8 mouse cellular contexts compared by ENCODE assay signal in genomic region chr14:121617645-121618390, GRCm38 (mm10).
DNase-seq lines count a peak whose midpoint lies in the region; ATAC-seq lines count a peak whose summit lies in the region.
"Had no signal": no experiment of that assay in that cellular context is flagged by ENCODE, and none has a peak within 500 bp of the region (broad histone marks: within the 10 kb centered on the region; RNA-seq: fewer than 3 reads in every experiment).

No protein-coding gene starts in this region.

- ATAC-seq in cerebellum, adult (ENCODE audit: insufficient number of reproducible peaks, low FRiP score, low TSS enrichment): peak; percentile 74

- DNase-seq in brain, adult 2 months (ENCODE audit: low read depth, low spot score): peak; percentile 98
- peak; percentile 59 to 67 for DNase-seq in frontal cortex, postnatal 14 days (ENCODE audit: low spot score in 2 of 2)
- peak; percentile 87 to 88 for DNase-seq in left cerebral cortex, postnatal 14 days (ENCODE audit: low spot score in 2 of 2)
- no peak for DNase-seq in embryo, embryonic 10 days (ENCODE audit: low spot score)
- no peak for DNase-seq in embryo, embryonic 11 days
- DNase-seq in kidney, postnatal 10 days: no peak
- DNase-seq: lung, postnatal 14 days had no signal

- intact Hi-C loops in left cerebral cortex, postnatal 14 days (cut with DNase I): loop anchor here (10.0 kb wide), 1 partner anchor 117 kb away; no protein-coding TSS in a partner anchor

Comparison
In these comparisons a context has a peak if more than half of its experiments do, and no peak if none do; other contexts are left out.
1. DNase-seq: peak in brain, adult 2 months (single experiment), frontal cortex, postnatal 14 days (2 of 2) and left cerebral cortex, postnatal 14 days (2 of 2); none in embryo, embryonic 10 days (single experiment), embryo, embryonic 11 days (single experiment) and kidney, postnatal 10 days (single experiment).